Mouse (Mus musculus) small intestine, adult 2 months (tissue): ENCODE results near the gene Cd300c2.

Experiments
- CTCF ChIP-seq: fragments of 200-500 bp; IDR thresholded peaks from 2 replicates; pipeline ENCODE4 v1.5.1; 2012; ENCODE audit warnings: low read depth, mild to moderate bottlenecking, control low read depth, inconsistent platforms, low read length, moderate library complexity, mixed read lengths; ENCODE audit not compliant: insufficient replicate concordance, insufficient read length; ENCODE audit errors: extremely low read depth
- POLR2A ChIP-seq: fragments of 200-500 bp; IDR thresholded peaks from 2 replicates; pipeline ENCODE4 v1.6.1; 2012; ENCODE audit warnings: low read depth, mild to moderate bottlenecking, control low read depth, inconsistent platforms, low read length, moderate library complexity

DNA sequence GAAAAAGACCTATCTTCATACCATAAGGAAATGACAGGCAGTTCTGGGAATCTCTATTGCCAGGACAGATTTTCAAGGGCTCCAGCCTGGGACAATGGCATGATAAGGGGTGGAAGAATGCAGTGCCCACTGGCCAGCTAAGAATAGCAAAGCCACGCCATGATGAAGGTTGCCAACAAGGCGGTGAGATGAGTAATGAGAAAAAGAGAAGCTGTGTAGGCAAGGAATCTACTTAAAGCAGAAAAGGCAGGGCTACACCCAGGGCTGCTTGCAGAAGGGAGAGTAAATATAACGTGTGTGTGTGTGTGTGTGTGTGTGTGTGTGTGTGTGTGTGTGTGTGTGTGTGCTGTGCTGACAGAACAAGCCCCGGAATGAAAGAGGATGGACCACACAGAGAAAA, 19.8 kb downstream of the Cd300c2 start:
- TF ChIP-seq POLR2A, result no peak
- no peak for TF ChIP-seq CTCF
